ENCODE assay signal across 11 mouse cellular contexts in the genomic region with DNA sequence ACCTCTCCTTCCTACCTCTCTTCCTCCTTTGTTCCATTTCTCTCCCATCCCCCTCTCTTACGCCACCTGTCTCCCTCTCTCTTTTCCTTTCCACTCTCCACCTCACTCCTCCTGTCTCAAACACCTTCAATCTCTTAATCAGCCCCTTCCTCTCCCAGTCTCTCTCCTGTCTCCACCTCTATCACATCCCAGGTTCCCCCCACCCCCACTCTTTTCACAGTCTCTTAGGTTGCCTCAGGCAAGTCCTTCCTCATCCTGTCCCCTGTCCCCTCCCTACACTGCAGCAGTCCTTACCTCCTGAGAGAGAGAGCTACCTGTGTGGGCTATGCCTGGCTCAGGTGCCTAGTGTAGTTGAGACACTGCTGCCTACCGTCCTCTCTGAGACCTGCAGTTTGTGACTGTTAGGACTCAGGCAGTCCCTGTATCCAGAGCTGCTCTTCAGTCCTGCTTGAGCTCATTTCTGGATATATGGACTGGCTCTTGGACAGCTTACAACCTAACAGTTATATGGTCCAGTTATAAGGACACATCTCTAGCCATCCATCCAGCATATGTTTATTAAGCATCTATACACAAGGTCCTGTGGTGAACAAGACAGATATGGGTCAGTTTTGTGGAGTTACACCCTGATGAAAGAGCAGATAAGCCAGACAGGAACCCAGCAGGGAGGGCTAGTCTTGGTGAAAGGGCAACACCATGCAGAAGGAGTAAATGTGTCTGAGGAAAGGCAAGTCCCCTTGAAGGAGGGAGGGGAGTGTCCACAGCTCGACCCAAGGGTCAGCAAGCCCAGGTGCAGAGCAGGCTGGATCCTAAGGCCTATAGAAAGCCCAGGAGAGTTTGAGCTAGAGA. TPM values are rescaled to one million over a fixed set of nuclear protein-coding genes. Genes with fewer than 3 reads are reported as not detected.
DNase-seq lines count a peak whose midpoint lies in the region; ATAC-seq and TF ChIP-seq lines count a peak whose summit lies in the region.
"Had no signal": no experiment of that assay in that cellular context is flagged by ENCODE, and none has a peak within 500 bp of the region (broad histone marks: within the 10 kb centered on the region; RNA-seq: fewer than 3 reads in every experiment).

No protein-coding gene starts in this region.

- no peak overlapping the region for H3K27ac ChIP-seq in kidney, embryonic 14.5 days (ENCODE audit: low read depth, low read length)
- peak overlapping the region; percentile 17; the same call in 1 of the 2 replicates for H3K27ac ChIP-seq in embryonic facial prominence, embryonic 15.5 days (replicated peaks)
- peak overlapping the region; percentile 98 for H3K27ac ChIP-seq in liver, embryonic 14.5 days

- DNase-seq in kidney, postnatal 25 days, result no peak
- peak; percentile 59 for DNase-seq in 416B (ENCODE audit: low read depth)
- DNase-seq in liver, embryonic 14.5 days (ENCODE audit: low read depth in 3 of 3, low spot score in 3 of 3), result no peak
- no peak for DNase-seq in right cerebral cortex, postnatal 14 days
- DNase-seq in embryo, embryonic 11 days, result no peak
- DNase-seq: cerebellum, postnatal 14 days had no signal

- no peak overlapping the region for H3K4me2 ChIP-seq in kidney, embryonic 14.5 days (replicated peaks; ENCODE audit: low read depth, low read length)
- no peak overlapping the region for H3K4me2 ChIP-seq in embryonic facial prominence, embryonic 15.5 days (replicated peaks)
- peak overlapping the region; percentile 74 for H3K4me2 ChIP-seq in liver, embryonic 14.5 days (ENCODE audit: low read depth)

- peak; percentile 64; the same call in 1 of the 2 replicates for ATAC-seq in kidney, embryonic 14.5 days (ENCODE audit: low FRiP score, low TSS enrichment)
- ATAC-seq in embryonic facial prominence, embryonic 15.5 days (ENCODE audit: insufficient number of reproducible peaks, low FRiP score, low TSS enrichment, low read depth), result no peak
- peak; percentile 51 for ATAC-seq in liver, embryonic 14.5 days (ENCODE audit: insufficient read depth)
- no peak for ATAC-seq in frontal cortex, adult (ENCODE audit: low TSS enrichment)
- ATAC-seq: hindbrain, embryonic 16.5 days had no signal

- WGBS in kidney, embryonic 14.5 days, result 63% methylated on average over 3 of the region's 3 CpGs
- WGBS in embryonic facial prominence, embryonic 15.5 days, result 60% methylated on average over 3 of the region's 3 CpGs
- 39% methylated on average over 3 of the region's 3 CpGs for WGBS in liver, embryonic 14.5 days (ENCODE audit: insufficient replicate concordance)

- no peaks in the 10 kb centered on the region for H3K27me3 ChIP-seq in kidney, embryonic 14.5 days (ENCODE audit: control insufficient read depth, insufficient read depth, low read length)
- H3K27me3 ChIP-seq in embryonic facial prominence, embryonic 15.5 days, result no peaks in the 10 kb centered on the region
- H3K27me3 ChIP-seq in liver, embryonic 14.5 days (ENCODE audit: control insufficient read depth, insufficient read depth, low read length), result no peaks in the 10 kb centered on the region
- H3K27me3 ChIP-seq: CH12.LX had no signal

- H3K9me3 ChIP-seq in kidney, embryonic 14.5 days (ENCODE audit: control insufficient read depth, low read length), result no peaks in the 10 kb centered on the region
- no peaks in the 10 kb centered on the region for H3K9me3 ChIP-seq in embryonic facial prominence, embryonic 15.5 days (replicated peaks)
- H3K9me3 ChIP-seq in liver, embryonic 14.5 days (ENCODE audit: control insufficient read depth, low read length), result no peaks in the 10 kb centered on the region

- H3K9ac ChIP-seq in kidney, embryonic 14.5 days (ENCODE audit: low read depth, low read length), result no peak overlapping the region
- no peak overlapping the region for H3K9ac ChIP-seq in embryonic facial prominence, embryonic 15.5 days
- peak overlapping the region; percentile 80 for H3K9ac ChIP-seq in liver, embryonic 14.5 days (replicated peaks)

- no peak for TF ChIP-seq EP300 in liver, embryonic 14.5 days (IDR thresholded peaks at IDR 0.05; ENCODE audit: low read depth)

- H3K36me3 ChIP-seq in kidney, embryonic 14.5 days (ENCODE audit: control insufficient read depth, insufficient read depth, low read length), result no peaks in the 10 kb centered on the region
- peaks cover 20% of the 10 kb centered on the region; the same call in 1 of the 2 replicates for H3K36me3 ChIP-seq in embryonic facial prominence, embryonic 15.5 days
- peaks cover 49% of the 10 kb centered on the region for H3K36me3 ChIP-seq in liver, embryonic 14.5 days (replicated peaks; ENCODE audit: control insufficient read depth, insufficient read depth, low read depth)

- H3K4me3 ChIP-seq in kidney, embryonic 14.5 days (ENCODE audit: low read length), result no peak overlapping the region
- H3K4me3 ChIP-seq in embryonic facial prominence, embryonic 15.5 days (replicated peaks), result no peak overlapping the region
- H3K4me3 ChIP-seq in liver, embryonic 14.5 days (ENCODE audit: insufficient read depth in 1 of 2, low read depth in 2 of 2, low read length in 2 of 2), result peak overlapping the region; percentile 26 to 49

- 0 out of 2 replicates have a peak, but pooled peaks cover 2% of the 10 kb centered on the region for H3K4me1 ChIP-seq in kidney, embryonic 14.5 days (ENCODE audit: control insufficient read depth, insufficient read depth, low read length)
- 0 out of 2 replicates have a peak, but pooled peaks cover 4% of the 10 kb centered on the region for H3K4me1 ChIP-seq in embryonic facial prominence, embryonic 15.5 days
- peaks cover 53 to 66% of the 10 kb centered on the region in 2 experiments for H3K4me1 ChIP-seq in liver, embryonic 14.5 days (replicated peaks; ENCODE audit: control insufficient read depth in 2 of 2, insufficient read depth in 2 of 2, low read length in 1 of 2)

- TF ChIP-seq CTCF in liver, embryonic 14.5 days (IDR thresholded peaks at IDR 0.05; ENCODE audit: low read depth), result no peak; the same call in 1 of the 2 replicates

RNA-seq across cellular contexts. Expression of a gene that starts 33.1 kb away (rescaled TPM):
- 7.3 and 8.6 TPM in 2 replicates for polyA plus RNA-seq in kidney, embryonic 14.5 days (2014; fragmentation: Nextera tagmentation; extraction: Ambion mirVana)
- 65.2 and 75.4 TPM in 2 replicates for polyA plus RNA-seq in embryonic facial prominence, embryonic 15.5 days (2015; fragmentation: Nextera tagmentation; extraction: Ambion mirVana)
- polyA plus RNA-seq in liver, embryonic 14.5 days (2012; rRNA removed), result 21.5 and 30.2 TPM in 2 replicates
- 13.4 and 14.5 TPM in 2 replicates for polyA plus RNA-seq in liver, embryonic 14.5 days (2014; fragmentation: Nextera tagmentation; extraction: Ambion mirVana)

RNA-seq across cellular contexts. Expression of a gene that starts 41.8 kb away (rescaled TPM):
- 25.6 and 31.2 TPM in 2 replicates for polyA plus RNA-seq in kidney, embryonic 14.5 days (2014; fragmentation: Nextera tagmentation; extraction: Ambion mirVana)
- polyA plus RNA-seq in embryonic facial prominence, embryonic 15.5 days (2015; fragmentation: Nextera tagmentation; extraction: Ambion mirVana), result 34.1 and 35.1 TPM in 2 replicates
- polyA plus RNA-seq in liver, embryonic 14.5 days (2012; rRNA removed), result 5.8 and 9.2 TPM in 2 replicates
- polyA plus RNA-seq in liver, embryonic 14.5 days (2014; fragmentation: Nextera tagmentation; extraction: Ambion mirVana), result 6.6 and 7.1 TPM in 2 replicates

Comparison
In these comparisons a context has a peak if more than half of its experiments do, and no peak if none do; other contexts are left out.
1. ATAC-seq: peak in kidney, embryonic 14.5 days (single experiment) and liver, embryonic 14.5 days (single experiment); none in embryonic facial prominence, embryonic 15.5 days (single experiment) and frontal cortex, adult (single experiment).
2. H3K4me3 ChIP-seq: peak in liver, embryonic 14.5 days (2 of 2); none in kidney, embryonic 14.5 days (single experiment) and embryonic facial prominence, embryonic 15.5 days (single experiment).